ENCODE assay signal across 15 mouse cellular contexts in genomic region chr11:46461931-46462330, GRCm38 (mm10). TPM values are rescaled to one million over a fixed set of nuclear protein-coding genes. Genes with fewer than 3 reads are reported as not detected.
DNase-seq lines count a peak whose midpoint lies in the region; ATAC-seq and TF ChIP-seq lines count a peak whose summit lies in the region.
"Had no signal": no experiment of that assay in that cellular context is flagged by ENCODE, and none has a peak within 500 bp of the region (broad histone marks: within the 10 kb centered on the region; RNA-seq: fewer than 3 reads in every experiment).

No protein-coding gene starts in this region.

- no peak for TF ChIP-seq EP300 in liver, postnatal 0 days (IDR thresholded peaks at IDR 0.05; ENCODE audit: low read depth)
- no peak for TF ChIP-seq EP300 in CH12.LX (IDR thresholded peaks at IDR 0.05; ENCODE audit: low read length)

- DNase-seq in liver, postnatal 0 days: no peak
- DNase-seq in CH12.LX (ENCODE audit: extremely low read depth): peak; percentile 72
- peak; percentile 29 for DNase-seq in naive thymus-derived CD4-positive, alpha-beta T cell, adult 2 months (ENCODE audit: low read depth)
- DNase-seq in left cerebral cortex, adult 9 months (ENCODE audit: low spot score in 2 of 2): no peak
- DNase-seq in ovary, postnatal 36 days (ENCODE audit: low spot score): no peak
- DNase-seq in embryo, embryonic 10 days (ENCODE audit: low spot score): no peak
- DNase-seq: cerebellum, postnatal 36 days; heart, postnatal 36 days; kidney, postnatal 36 days; lung, embryonic 14.5 days; retina, postnatal 1 day had no signal

- no peaks in the 10 kb centered on the region for H3K4me1 ChIP-seq in liver, embryonic 15.5 days (replicated peaks)
- H3K4me1 ChIP-seq in liver, postnatal 0 days (ENCODE audit: insufficient read depth): no peaks in the 10 kb centered on the region
- peaks cover 10 to 28% of the 10 kb centered on the region in 2 experiments for H3K4me1 ChIP-seq in CH12.LX (ENCODE audit: control insufficient read depth in 1 of 2, insufficient read depth in 2 of 2)

- no peaks in the 10 kb centered on the region for H3K36me3 ChIP-seq in liver, embryonic 15.5 days (replicated peaks)
- no peaks in the 10 kb centered on the region for H3K36me3 ChIP-seq in liver, postnatal 0 days (replicated peaks; ENCODE audit: insufficient read depth, low read length)
- H3K36me3 ChIP-seq in CH12.LX (replicated peaks in 1 of 2; ENCODE audit: control insufficient read depth in 1 of 2, insufficient read depth in 1 of 2, low read length in 1 of 2): no peaks in the 10 kb centered on the region

- H3K4me3 ChIP-seq in liver, embryonic 15.5 days (replicated peaks): no peak overlapping the region
- H3K4me3 ChIP-seq in liver, postnatal 0 days (ENCODE audit: low read depth, low read length): no peak overlapping the region
- peak overlapping the region in 1 of 3 experiments; percentile 10 for H3K4me3 ChIP-seq in CH12.LX (replicated peaks in 1 of 3; ENCODE audit: low read depth in 2 of 3, low read length in 2 of 3, poor library complexity in 1 of 3)

- TF ChIP-seq CTCF in liver, postnatal 0 days (IDR thresholded peaks at IDR 0.05; ENCODE audit: low read depth): no peak
- no peak for TF ChIP-seq CTCF in CH12.LX (conservative IDR thresholded peaks at IDR 0.05 in 1 of 2, IDR thresholded peaks at IDR 0.05 in 1 of 2; ENCODE audit: low read depth in 2 of 2, low read length in 2 of 2)

- dilution Hi-C loops in CH12.LX (cut with MboI; ENCODE audit: extremely low pct_ligation_motif_present, extremely low pct_unique_long_range_greater_than_20kb, low sequenced_read_pairs): no loop called here

- H3K9ac ChIP-seq in liver, embryonic 15.5 days: no peak overlapping the region
- H3K9ac ChIP-seq in liver, postnatal 0 days (replicated peaks): no peak overlapping the region
- H3K9ac ChIP-seq in CH12.LX (ENCODE audit: insufficient read depth, low read depth): no peak overlapping the region
- H3K9ac ChIP-seq: lung, embryonic 14.5 days had no signal

- H3K27me3 ChIP-seq in liver, embryonic 15.5 days: no peaks in the 10 kb centered on the region
- no peaks in the 10 kb centered on the region for H3K27me3 ChIP-seq in liver, postnatal 0 days (ENCODE audit: insufficient read depth, low read length)
- no peaks in the 10 kb centered on the region for H3K27me3 ChIP-seq in CH12.LX (replicated peaks)

- H3K79me2 ChIP-seq in CH12.LX (replicated peaks; ENCODE audit: control insufficient read depth, extremely low read depth, insufficient read depth, poor library complexity, severe bottlenecking): no peaks in the 10 kb centered on the region

- no peak for ATAC-seq in liver, embryonic 15.5 days (ENCODE audit: insufficient read depth)
- ATAC-seq in liver, postnatal 0 days: no peak
- ATAC-seq in common myeloid progenitor, adult 5-6 weeks (replicated peaks; ENCODE audit: low read depth, poor library complexity, severe bottlenecking): peak; percentile 19; the same call in 1 of the 2 replicates
- ATAC-seq: intestine, postnatal 0 days had no signal

- no peaks in the 10 kb centered on the region for H3K9me3 ChIP-seq in liver, embryonic 15.5 days (replicated peaks)
- no peaks in the 10 kb centered on the region for H3K9me3 ChIP-seq in liver, postnatal 0 days (ENCODE audit: low read length)
- no peaks in the 10 kb centered on the region for H3K9me3 ChIP-seq in CH12.LX (replicated peaks; ENCODE audit: low read length)

- TF ChIP-seq POLR2A in CH12.LX (IDR thresholded peaks at IDR 0.05; ENCODE audit: low read depth, low read length): no peak

- 33% methylated on average over 5 of the region's 5 CpGs for WGBS in liver, embryonic 15.5 days (ENCODE audit: insufficient replicate concordance)
- WGBS in liver, postnatal 0 days (ENCODE audit: insufficient replicate concordance): 41% methylated on average over 5 of the region's 5 CpGs

- in situ Hi-C loops in CH12.LX (cut with MboI; ENCODE audit: low pct_ligation_motif_present, low pct_unique_long_range_greater_than_20kb, low sequenced_read_pairs): no loop called here

- H3K4me2 ChIP-seq in liver, embryonic 15.5 days: no peak overlapping the region
- H3K4me2 ChIP-seq in liver, postnatal 0 days (ENCODE audit: low read depth, low read length): no peak overlapping the region
- H3K4me2 ChIP-seq in CH12.LX (ENCODE audit: insufficient read depth, low read depth, poor library complexity, severe bottlenecking): peak overlapping the region; percentile 80
- H3K4me2 ChIP-seq: lung, embryonic 14.5 days had no signal

- H3K27ac ChIP-seq in liver, embryonic 15.5 days (replicated peaks): 0 out of 2 replicates have a peak overlapping the region, but pooled peaks have one; percentile 51
- H3K27ac ChIP-seq in liver, postnatal 0 days (ENCODE audit: low read depth): no peak overlapping the region; the same call in 1 of the 2 replicates
- H3K27ac ChIP-seq in CH12.LX (ENCODE audit: insufficient read depth, low read depth): no peak overlapping the region

- no peak for TF ChIP-seq RAD21 in CH12.LX (IDR thresholded peaks at IDR 0.05; ENCODE audit: low read depth, low read length)

TF ChIP-seq in CH12.LX, 34 proteins besides CTCF, POLR2A, EP300 and RAD21:
- TF ChIP-seq POLR2AphosphoS2 (IDR thresholded peaks at IDR 0.05; ENCODE audit: low read depth, low read length) (no peak), MAX (IDR thresholded peaks at IDR 0.05; ENCODE audit: low read length) (no peak), ZMIZ1 (IDR thresholded peaks at IDR 0.05; ENCODE audit: low read depth, low read length) (no peak), UBTF (IDR thresholded peaks at IDR 0.05; ENCODE audit: low read depth, low read length) (no peak), USF2 (conservative IDR thresholded peaks at IDR 0.05; ENCODE audit: low read depth, low read length) (no peak), TCF12 (IDR thresholded peaks at IDR 0.05; ENCODE audit: low read depth, low read length) (no peak)

RNA-seq across cellular contexts. Expression of gene Havcr2, which starts 7.2 kb away (rescaled TPM):
- polyA plus RNA-seq in liver, embryonic 15.5 days (2015; fragmentation: Nextera tagmentation; extraction: Ambion mirVana): 0.15 and 0.20 TPM in 2 replicates
- 0.28 TPM in 2 replicates for polyA plus RNA-seq in liver, postnatal 0 days (2015; fragmentation: Nextera tagmentation; extraction: Ambion mirVana)
- total RNA-seq in CH12.LX (2012; rRNA removed) (0.08 TPM in 1 of 2 replicates, not detected in the other), CH12.LX (2014; rRNA removed) (0.20 and 0.27 TPM in 2 replicates)
- polyA plus RNA-seq in CH12.LX (2012; ENCODE audit: insufficient read length, low read depth): 0.44 and 0.60 TPM in 2 replicates
- 1.2 and 4.4 TPM in 2 replicates for total RNA-seq in common myeloid progenitor, adult 5-6 weeks (2017)
- polyA plus RNA-seq: stomach, embryonic 14.5 days had no signal

RNA-seq across cellular contexts. Expression of gene Med7, which starts 25.2 kb away (rescaled TPM):
- polyA plus RNA-seq in liver, embryonic 15.5 days (2015; fragmentation: Nextera tagmentation; extraction: Ambion mirVana): 48.2 and 53.4 TPM in 2 replicates
- 39.4 and 41.4 TPM in 2 replicates for polyA plus RNA-seq in liver, postnatal 0 days (2015; fragmentation: Nextera tagmentation; extraction: Ambion mirVana)
- total RNA-seq in CH12.LX (2012; rRNA removed) (32.7 and 37.1 TPM in 2 replicates), CH12.LX (2014; rRNA removed) (104 and 115 TPM in 2 replicates)
- 59.9 and 60.0 TPM in 2 replicates for polyA plus RNA-seq in CH12.LX (2012; ENCODE audit: insufficient read length, low read depth)
- 38.7 and 45.2 TPM in 2 replicates for total RNA-seq in common myeloid progenitor, adult 5-6 weeks (2017)

Comparison
In these comparisons a context has a peak if more than half of its experiments do, and no peak if none do; other contexts are left out.
1. DNase-seq: peak in CH12.LX (single experiment) and naive thymus-derived CD4-positive, alpha-beta T cell, adult 2 months (single experiment); none in liver, postnatal 0 days (single experiment), left cerebral cortex, adult 9 months (0 of 2), ovary, postnatal 36 days (single experiment) and embryo, embryonic 10 days (single experiment).